Mouse (Mus musculus) CD4-positive naive resting alpha-beta T cell, adult 76 days (primary cell): ENCODE data around the gene Nudt17. TPM values are rescaled to one million over a fixed set of nuclear protein-coding genes. Genes with fewer than 3 reads are reported as not detected.

Experiments
- total RNA-seq: library from RNA; stranded (reverse); gene quantifications from one replicate; pipeline ENCODE4 v1.2.4, GENCODE M21; 2023

Nudt17 gene
- 0.97 TPM for total RNA-seq

DNA sequence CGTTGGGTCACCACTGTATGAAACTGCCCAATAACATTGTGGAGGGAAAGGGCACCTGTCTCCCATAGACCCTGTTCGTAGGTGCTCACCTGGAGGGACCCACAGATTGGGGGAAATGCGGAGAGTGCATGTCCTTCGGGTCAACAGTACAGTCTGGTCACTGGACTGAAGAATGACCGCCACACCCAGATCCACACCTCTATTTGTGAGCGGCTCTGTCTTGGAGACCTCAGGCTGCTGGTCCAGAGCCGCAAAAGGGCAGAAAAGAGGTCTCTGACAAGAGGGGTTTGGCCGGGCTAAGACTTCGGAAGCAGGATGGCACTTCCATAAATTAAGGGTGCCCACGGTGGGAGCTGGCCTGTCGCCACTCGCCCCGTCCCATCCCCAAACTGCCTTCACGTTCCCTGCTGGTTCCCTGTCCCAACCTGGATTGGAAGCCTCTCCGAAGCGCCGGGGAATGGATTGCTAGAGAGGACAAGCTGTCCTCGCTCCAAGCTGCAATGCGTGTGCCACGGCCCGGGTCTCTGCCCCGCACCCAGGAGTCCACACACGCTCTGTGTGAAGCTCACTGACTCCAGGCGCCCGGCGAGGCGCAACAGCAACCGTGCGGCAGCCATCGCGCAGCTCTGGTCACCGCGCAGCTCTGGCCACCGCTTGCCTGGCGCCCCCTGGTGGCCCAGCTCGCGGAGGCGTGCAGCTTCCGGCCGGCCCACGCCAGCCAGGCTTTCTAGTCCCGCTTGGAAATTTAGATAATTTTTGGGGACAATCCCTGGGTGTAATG lies at the start of gene Nudt17:
TSS of gene Nudt17 (minus strand) at position 660 of the 781 bp plus-strand sequence.

DNA sequence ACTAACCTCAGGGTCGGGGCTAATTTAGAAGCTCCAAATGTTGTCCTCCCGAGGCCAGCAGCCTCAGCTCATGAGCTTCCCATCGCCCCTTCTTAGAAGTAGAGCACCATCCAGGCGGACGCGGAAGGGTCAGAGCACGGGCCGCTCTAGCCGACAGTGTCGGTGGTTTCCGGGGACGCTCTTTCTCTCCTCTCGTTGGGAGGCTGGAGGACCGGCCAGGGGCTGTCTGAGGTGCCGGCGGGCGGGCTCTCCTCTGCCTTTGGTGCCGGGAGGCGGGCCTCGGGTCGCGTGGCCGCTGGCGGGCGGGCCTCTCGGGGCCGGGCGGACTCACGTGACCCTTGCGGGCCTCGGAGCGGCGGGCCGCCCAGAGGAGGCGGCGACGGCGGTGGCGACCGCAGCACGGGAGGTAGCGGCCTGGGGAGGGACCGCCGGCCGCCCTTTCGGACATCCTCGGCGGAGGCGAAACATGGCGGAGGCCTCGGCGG lies 19.0 kb upstream of the Nudt17 start, which contains the start of the genes Polr3c and Rnf115:
TSS of gene Polr3c (minus strand) at position 286 of the 485 bp plus-strand sequence.
TSS of gene Rnf115 (plus strand) at position 322 of the 485 bp plus-strand sequence.

DNA sequence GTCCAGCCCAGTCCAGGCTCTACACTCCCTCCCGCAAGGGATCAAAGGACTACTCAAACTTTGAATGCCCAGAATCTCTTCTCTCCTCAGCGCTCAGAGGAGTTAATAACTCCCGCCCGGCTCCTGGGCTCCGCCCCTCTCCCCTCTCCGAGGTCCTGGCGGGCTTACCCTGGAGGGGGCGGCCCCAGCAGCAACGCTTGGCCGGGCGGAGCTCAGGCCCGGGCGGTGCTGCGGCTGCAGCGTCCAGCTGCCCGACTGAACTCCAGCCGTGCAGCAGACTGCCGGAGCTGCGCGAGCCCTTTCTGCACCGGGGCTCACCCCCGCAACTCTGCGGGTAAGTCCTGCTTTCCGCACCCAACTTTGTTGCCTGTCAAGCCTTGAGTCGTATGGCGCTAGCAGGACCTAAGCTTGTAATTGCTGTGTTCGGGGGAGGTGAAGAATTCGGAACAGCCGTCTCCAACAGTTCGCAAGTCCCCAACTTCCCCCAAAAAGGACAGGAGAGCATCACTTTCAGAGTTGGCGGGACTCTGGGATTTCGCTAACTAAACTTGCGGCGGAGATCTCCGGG lies 12.1 kb downstream of the Nudt17 start, which contains the start of gene Pias3:
TSS of gene Pias3 (plus strand) at position 187 of the 568 bp plus-strand sequence.

DNA sequence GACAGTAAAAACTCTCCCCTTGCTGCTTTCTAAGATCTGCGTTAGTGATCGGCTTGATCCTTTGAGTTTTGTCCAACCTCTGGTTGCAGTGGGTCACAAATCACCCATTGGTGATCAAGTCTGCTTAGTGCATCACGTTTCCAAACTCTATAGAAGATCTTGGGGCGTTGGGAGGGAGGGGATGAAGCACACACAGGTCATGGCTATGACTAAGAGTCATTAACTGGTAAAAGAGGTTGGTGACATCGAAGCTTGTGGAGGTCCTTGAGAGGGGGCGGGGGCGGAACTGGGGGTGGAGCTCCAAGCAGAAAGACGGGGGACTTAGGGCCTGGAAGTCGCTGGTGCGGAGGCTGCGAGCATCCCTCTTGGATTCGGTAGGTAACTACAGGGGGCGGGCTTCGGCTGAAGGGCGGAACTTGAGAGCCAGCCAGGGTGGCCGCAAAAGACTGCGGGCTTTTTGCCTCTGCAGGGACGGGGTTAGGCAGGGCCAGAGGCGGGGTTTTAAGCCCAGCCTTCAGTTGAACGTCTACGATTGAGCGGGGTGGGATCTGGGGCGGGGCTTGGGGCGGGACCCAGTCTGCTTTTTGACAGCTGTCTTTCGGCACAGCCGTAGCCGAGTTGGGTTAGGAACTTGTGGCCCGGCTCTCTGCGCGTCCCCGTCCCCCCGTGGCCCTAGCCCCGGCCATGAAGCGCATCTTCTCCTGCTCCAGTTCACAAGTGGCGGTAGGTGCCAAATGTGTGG lies 38.5 kb downstream of the Nudt17 start, which contains the start of gene Ankrd35:
TSS of gene Ankrd35 (plus strand) at position 405 of the 742 bp plus-strand sequence.

Other genes starting within 250 kb of the Nudt17 start
- gene Hfe2, start 183.4 kb downstream of the Nudt17 start, total RNA-seq: not detected
- gene Txnip, start 150.6 kb downstream of the Nudt17 start, total RNA-seq: 652 TPM
- not detected for gene Gm16253, start 131.6 kb downstream of the Nudt17 start, total RNA-seq
- 33.5 TPM for gene Polr3gl, start 114.4 kb downstream of the Nudt17 start, total RNA-seq
- not detected for gene Ankrd34a, start 111.9 kb downstream of the Nudt17 start, total RNA-seq
- gene Lix1l, start 107.4 kb downstream of the Nudt17 start, total RNA-seq: 0.44 TPM
- 83.5 TPM for gene Rbm8a, start 78.6 kb downstream of the Nudt17 start, total RNA-seq
- gene Pex11b, start 73.2 kb downstream of the Nudt17 start, total RNA-seq: 29.4 TPM
- 0.21 TPM for gene Gm42957, start 73.1 kb downstream of the Nudt17 start, total RNA-seq
- gene Itga10, start 63.0 kb downstream of the Nudt17 start, total RNA-seq: 3.3 TPM
- gene Ankrd35, start 38.4 kb downstream of the Nudt17 start, total RNA-seq: not detected
- gene Pias3, start 12.2 kb downstream of the Nudt17 start, total RNA-seq: 14.2 TPM
- 58.2 TPM for gene Polr3c, start 19.1 kb upstream of the Nudt17 start, total RNA-seq
- gene Rnf115, start 19.1 kb upstream of the Nudt17 start, total RNA-seq: 48.9 TPM
- not detected for gene Pdzk1, start 120.7 kb upstream of the Nudt17 start, total RNA-seq
- 2.1 TPM for gene Cd160, start 120.8 kb upstream of the Nudt17 start, total RNA-seq
- not detected for gene Gja5, start 196.1 kb upstream of the Nudt17 start, total RNA-seq
- 23.9 TPM for gene Gpr89, start 196.8 kb upstream of the Nudt17 start, total RNA-seq
- gene Gja8, start 217.5 kb upstream of the Nudt17 start, total RNA-seq: not detected